Mouse (Mus musculus) ES-E14 (cell line): ENCODE measurements around the gene Abcg8.

Source experiments
- CHD2 ChIP-seq: IDR thresholded peaks from 2 replicates; pipeline ENCODE4 v1.6.1; 2014; ENCODE audit warnings: mild to moderate bottlenecking, low read depth, low read length, inconsistent platforms
- HCFC1 ChIP-seq: IDR thresholded peaks from 2 replicates; pipeline ENCODE4 v1.6.1; 2012; ENCODE audit warnings: low read length, inconsistent platforms, borderline replicate concordance; ENCODE audit not compliant: insufficient read depth
- MAFK ChIP-seq: IDR thresholded peaks from 2 replicates; pipeline ENCODE4 v1.6.1; 2014; ENCODE audit warnings: mild to moderate bottlenecking, low read depth, low read length, inconsistent platforms; ENCODE audit not compliant: insufficient read depth
- ZC3H11A ChIP-seq: IDR thresholded peaks from 2 replicates; pipeline ENCODE4 v1.6.1; 2012; ENCODE audit warnings: low read depth, mild to moderate bottlenecking, inconsistent platforms, low read length, borderline replicate concordance
- ZNF384 ChIP-seq: IDR thresholded peaks from 2 replicates; pipeline ENCODE4 v1.6.1; 2012; ENCODE audit warnings: low read depth, low read length, inconsistent platforms

GRCm38 (mm10) chr17:84748152-84748682, 72.1 kb downstream of the Abcg8 start:
- no peak for TF ChIP-seq HCFC1
- no peak for TF ChIP-seq MAFK
- no peak for TF ChIP-seq ZC3H11A
- TF ChIP-seq CHD2: no peak
- TF ChIP-seq ZNF384: no peak
